Mouse (Mus musculus) embryo, embryonic 11.5 days (tissue): ENCODE results near the gene Pou3f1.
A peak's percentile ranks its signal among the peaks of the same experiment; 100 is the strongest.

Experiments
- DNase-seq: peaks from one replicate; pipeline ENCODE4 v3.0.0-alpha.2; 2012; ENCODE audit warnings: low read depth, low spot score

The Pou3f1 gene

DNA sequence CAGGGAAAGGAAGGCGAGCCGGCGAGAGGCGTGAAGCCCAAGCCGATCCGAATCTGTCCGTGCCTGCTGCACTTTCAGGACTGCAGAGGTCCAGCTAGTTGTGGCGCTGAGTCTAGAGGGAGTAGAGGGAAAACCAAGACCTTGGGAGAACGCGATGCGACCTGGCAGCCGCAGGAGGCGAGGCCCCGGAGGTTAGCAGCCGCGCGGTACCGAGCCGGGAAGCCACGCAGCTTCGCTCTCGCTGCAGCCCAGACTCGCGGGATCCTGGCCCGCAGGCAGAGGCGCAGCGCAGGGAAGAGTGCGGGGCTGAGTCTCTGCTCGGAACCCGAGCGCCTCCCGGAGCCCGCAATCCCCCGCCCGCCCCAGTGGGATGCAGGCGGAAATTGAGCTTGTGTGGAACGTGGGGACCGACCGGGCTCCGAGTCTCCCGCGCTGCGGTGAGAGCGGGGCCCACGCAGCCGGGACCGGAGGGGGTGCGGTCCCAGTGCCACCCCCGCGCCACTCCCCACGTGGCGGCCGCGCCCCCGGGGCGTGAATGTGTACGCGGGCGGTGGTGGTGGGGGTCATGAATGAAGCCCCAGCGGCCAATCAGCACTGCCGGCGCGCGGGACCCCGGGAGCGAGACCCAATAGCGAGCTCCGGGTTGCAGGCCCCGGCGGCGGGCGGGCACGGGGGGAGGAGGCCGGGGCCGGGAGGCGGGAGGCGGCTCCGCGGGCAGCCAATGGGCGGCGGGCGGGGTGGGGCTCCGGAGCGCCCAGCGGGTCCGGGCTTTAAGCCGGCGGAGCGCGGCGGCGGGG, 445 bp downstream of the Pou3f1 start:
- peak; percentile 67 for DNase-seq

DNA sequence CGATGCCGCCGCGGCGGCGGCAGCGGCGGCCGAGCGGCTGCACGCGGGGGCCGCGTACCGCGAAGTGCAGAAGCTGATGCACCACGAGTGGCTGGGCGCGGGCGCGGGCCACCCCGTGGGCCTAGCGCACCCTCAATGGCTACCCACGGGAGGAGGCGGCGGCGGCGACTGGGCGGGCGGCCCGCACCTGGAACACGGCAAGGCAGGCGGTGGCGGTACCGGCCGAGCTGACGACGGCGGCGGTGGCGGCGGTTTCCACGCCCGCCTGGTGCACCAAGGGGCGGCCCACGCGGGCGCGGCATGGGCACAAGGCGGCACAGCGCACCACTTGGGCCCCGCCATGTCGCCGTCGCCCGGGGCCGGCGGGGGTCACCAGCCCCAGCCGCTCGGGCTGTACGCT, 1.2 kb downstream of the Pou3f1 start:
- DNase-seq: no peak

DNA sequence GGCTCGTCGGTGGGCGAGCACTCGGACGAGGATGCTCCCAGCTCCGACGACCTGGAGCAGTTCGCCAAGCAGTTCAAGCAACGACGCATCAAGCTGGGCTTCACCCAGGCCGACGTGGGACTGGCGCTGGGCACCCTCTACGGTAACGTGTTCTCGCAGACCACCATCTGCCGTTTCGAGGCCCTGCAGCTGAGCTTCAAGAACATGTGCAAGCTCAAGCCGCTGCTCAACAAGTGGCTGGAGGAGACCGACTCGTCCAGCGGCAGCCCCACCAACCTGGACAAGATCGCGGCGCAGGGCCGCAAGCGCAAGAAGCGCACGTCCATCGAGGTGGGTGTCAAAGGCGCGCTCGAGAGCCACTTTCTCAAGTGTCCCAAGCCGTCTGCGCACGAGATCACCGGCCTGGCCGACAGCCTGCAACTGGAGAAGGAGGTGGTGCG, 1.8 kb downstream of the Pou3f1 start:
- DNase-seq: no peak

DNA sequence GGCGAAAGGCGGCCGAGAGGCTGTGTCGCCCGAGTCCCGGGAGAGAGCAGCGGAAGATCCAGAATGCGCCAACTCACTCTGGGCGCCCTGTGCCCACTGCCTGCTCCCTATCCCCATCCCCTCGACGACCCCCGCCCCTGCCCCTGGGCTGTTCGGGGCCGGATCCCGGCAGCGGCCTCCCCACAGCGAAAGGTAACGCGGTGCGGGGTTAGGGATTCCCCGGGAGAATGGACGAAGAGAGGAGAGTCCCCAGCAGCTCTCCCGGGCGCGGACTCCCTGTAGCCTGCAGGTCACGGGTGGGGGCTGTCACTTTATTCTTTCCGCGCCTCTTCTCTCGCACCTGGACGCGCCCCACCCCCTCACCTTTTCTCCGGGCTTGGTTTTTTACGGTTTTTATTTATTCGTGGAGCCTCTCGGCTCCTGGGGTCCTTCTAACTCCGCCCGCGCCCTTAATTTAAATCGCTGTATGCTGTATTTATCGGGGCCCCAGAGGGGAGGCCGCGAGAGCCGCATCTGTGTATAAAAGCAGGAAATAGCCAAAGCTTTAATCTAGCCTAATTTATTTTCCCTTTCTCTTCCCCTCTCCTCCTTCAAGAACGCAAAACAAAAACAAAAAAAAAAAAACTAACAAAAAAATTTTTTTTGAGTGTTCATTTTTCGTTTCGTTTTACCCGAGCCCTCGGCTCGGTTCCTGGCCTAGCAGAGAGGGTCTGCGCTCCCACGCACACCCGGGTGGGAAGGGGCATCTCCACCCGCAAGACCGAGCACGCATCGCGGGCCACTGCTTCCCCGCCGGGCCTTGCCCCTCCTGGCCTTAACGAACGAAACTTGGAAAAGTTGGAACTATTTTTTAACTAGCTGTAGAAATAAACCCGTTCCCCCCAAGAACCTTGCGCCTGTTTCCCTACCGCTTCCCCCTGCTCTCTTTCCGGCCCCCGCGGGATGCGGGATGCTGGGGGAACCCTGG, 2.9 kb downstream of the Pou3f1 start:
- no peak for DNase-seq

DNA sequence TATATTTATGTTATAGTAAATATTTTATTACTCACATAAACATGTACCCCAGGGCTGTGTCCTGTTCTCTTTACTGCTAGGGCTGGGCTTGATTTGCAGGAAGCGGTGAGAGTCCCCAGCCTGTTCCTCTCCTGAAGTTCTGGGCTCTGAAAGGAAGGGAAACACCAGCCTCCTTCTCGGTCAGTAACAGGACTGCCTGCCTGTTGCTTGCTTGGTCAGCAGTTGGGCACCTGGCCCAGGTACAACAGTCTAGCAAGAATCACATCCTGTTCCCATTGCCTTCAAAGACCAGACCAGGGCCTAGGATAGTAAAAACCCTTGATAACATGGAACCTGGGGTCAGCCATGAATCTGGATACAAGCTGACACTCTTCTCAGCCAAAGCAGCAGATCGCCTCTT, 4.0 kb downstream of the Pou3f1 start:
- no peak for DNase-seq

DNA sequence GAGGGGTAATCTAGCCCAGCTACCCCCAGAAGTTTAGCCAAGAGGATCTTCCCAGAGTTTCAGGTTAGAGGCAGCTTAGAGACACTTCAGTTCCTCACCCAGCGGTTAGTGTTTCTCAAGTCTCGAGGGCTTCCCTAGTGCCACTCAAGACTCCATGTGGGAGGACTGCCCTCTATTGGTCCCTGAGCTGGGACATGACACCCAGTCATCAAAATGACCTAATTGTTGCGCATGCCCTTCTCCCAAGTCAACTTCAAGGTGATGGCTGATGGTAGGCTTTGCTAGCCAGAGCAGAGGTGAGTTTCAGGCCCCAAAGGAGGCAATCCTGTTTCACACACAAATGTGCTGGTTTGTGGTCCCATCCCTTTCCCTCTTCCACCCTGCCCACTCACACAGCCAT, 6.4 kb downstream of the Pou3f1 start:
- no peak for DNase-seq

DNA sequence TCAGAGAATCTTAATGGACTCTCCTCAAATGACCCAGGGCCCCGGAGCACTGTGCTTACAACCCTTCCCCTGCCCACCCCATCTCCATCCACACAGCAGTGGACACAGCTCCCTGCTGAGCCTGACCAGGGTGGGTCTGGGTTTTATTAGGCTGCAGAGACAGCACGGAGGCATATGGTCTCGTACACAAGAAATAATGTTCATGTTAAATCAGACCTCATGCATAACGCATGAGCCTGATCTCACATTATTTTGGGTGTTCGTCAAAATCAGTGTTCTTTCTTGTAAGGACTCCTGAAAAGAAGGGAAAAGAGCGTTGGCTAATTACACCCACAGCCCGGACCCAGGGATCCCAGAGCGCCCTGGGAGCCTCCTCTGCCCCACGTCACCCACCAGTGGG, 7.6 kb downstream of the Pou3f1 start:
- DNase-seq: no peak

DNA sequence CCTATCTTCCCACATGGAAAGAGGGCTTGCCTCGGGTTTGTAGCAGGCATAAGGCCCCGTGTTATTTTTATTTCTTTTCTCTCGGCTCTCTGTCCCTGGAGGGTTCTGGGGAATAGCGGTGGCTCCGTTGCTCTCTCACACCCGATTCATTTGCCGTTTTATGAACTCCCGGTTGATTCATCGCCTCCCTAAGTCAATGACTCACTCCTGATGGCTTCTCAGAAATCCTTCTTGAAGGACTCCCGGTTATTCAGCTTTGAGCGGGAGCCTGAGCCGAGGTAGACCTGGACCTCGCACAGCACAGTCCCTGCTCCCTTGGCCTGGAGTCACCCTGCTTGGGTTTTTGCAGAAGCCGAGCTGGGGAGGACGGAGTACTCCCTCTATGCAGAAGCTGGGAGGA, 8.0 kb downstream of the Pou3f1 start:
- DNase-seq: no peak

DNA sequence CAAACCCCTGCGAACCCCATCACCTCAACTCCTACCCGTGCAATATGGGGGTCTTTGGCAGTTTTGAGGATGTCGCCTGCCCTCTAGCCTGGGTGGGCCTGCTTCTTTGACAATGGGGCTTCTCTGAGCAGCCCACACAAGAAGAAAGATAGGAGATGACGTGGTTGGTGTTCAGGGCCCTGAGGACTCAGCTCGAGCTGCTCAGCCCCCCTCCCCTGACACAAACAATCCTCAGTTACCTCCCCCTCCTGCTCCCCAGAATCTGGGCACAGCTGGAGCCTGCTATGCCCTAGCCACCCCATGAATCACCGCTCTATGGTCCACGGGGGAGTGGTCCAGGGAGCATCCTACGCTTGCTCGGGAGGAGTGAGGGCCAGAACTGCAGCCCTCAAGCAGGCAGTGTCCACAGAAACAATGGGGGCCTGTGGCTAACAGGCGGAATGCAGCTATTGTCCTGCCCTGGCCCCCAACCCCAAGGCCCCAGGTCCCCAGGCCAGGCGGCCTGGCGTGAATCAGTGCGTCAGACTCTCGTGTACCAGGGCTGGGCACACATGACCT, 10.9 kb downstream of the Pou3f1 start:
- no peak for DNase-seq

DNA sequence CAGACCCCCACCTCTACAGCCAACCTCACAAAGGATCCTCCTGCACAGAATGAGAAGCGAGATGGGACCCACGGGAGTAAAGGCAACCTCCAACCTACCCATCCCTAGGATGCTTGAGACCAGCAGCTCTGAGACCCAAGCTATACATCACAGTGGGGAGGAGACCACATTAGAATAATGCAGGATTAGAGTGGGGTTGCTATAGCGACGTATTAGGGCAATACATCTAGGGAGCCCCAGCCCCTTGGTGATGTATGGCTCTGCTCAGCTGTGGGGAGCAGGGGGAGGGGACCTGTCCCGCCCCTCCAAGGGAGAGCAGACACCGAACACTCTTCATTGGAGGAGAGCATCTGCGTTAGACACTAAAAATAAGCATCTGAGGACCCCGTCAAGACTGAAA, 11.5 kb downstream of the Pou3f1 start:
- DNase-seq: no peak

DNA sequence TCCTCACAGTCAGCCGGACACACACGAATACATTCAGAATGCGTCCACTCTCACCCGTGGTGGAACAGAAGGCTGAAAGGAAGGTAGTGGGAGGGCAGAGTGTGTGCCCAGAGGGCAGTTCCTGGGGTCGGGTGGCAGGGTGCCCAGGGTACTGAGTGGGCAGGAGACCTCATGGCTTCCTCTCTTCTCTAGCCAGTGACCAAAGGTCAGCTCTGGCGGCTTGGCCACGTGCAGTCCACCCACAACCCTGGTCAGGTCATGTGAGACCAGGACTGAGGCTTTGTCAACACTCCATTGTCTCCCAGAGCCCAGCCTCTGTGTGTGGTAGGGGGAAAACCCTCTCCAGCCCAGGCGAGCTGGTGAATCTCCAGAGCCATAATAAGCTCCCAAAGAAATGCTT, 13.6 kb downstream of the Pou3f1 start:
- DNase-seq: no peak

DNA sequence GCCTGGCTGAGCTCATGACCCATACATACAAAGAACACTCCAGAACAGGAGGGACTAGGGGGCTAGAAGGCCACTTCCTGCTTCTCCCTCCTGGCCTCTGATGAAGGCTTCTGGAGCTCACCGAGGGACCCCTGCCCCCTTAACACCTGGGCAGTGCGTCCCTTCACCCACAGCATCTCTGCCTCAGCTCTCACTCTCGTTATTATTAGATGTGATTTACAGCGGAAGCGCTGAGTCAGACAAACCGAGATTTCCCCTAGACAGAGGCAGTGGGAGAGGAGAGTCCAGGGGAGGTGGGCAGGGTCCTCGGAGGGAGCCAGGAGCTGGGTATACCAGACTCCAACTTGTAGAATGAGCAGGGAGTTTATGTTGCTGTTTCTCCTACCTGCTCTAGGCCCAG, 15.0 kb downstream of the Pou3f1 start:
- DNase-seq: no peak

DNA sequence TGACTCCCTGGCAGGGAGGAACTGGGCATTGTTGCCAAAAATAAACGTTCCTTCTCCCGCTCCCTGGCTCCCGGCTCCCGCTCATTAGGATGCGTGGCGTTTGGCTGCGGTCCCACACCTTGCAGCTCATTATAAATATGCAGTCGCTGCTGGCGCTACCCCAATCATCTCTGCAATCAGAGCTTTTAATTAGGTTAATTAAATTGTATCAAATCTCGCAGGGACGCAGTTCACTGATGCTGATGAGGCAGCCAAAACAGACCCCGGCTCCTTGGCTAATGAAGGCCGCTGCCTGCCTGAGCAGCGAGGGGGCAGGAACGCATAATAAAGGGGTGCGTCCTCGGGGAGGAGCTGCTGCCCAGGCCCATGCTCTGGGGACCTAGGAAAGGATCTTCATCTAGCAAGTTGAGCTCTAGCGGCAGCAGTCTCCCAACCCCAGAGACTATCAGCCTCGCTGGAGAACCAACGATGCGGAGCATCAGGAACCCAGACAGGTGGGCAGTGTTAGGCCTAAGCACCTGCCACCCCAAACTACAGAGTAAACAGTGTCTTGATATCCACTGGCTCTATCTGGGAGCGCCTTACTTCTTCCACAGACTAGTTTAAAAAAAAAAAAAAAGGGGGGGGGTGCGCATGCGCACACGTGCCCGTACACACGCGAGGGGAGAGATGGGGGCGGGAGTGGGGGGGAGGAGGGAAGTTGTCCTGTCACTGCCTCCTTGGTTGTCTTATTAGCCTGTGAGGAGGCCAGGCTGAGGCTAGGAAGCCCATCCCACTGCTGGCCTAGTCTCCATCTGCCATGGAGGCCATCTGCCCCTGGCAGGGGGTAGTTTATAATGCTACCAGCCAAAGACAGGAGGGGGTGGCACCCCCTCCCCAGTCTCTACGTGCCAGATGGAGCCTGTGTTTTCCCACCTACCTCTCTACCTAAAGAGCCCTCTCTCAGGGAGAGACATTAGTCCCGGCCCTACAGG, 16.0 kb downstream of the Pou3f1 start:
- no peak for DNase-seq

DNA sequence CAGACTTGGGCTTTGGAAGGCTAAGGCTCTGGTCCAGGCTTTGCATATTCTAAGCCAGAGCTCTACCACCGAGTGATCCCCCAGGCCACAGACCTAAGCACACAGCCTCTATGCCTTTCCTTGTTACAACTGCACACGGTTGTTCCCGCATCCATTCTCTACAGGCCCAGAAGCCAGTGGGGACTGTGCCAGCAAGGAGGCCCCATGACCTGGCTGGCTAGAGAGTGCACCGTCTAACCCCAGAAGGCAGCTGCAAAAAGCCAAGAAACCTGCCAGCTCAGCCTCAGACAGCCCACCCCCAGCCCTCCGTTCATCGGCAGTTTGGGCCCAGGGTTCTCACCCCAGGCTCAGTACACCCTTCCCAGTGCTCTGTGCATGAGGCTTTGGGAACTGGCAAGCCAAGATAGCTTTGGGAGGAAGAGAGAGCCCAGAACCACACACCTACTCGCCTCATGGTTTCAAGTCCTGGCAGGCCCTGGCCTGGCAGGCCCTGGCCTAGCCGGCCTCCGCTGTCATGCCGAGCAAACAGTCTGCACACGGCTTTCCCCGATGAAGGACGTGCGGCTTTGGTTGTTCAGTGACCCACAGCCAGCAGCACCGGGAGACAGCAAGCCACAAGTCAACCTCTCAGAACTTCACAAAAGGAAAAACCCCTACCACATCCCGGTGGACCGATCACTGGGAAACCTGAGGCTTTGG, 17.9 kb downstream of the Pou3f1 start:
- DNase-seq: no peak

DNA sequence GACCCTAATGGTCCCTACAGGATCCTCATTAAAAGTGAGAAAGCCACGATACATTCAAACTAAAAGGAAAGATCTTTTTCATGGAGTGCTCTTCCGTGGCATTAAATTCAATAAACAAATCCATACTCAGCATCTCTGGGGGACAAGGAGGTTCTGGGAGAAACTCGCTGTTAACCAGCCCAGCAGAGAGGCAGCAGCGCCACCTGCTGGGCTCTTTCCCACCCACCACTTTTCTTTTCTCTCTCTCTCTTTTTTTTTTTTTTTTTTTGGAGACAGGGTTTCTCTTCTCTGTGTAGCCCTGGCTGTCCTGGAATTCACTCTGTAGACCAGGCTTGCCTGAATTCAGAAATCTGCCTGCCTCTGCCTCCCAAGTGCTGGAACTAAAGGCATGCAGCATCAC, 18.4 kb downstream of the Pou3f1 start:
- DNase-seq: peak; percentile 69

DNA sequence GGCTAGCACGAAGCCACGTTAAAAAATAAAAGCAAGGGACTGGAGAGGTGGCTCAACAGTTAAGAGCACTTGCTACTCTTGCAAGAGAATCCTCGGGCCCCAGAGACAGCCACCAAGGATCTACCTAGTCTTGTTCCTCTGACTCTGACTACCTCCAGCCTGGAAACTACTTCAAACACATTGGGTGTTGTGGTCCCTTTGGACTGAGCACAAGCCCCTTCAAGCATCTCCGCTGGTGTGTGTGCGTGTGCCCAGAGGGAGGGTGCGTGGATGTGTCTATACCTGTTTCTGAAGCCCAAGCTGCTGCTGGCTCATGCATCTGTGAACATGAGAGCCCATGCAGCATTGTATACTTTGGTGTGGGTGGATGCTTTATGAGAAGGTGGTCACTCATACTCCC, 19.4 kb downstream of the Pou3f1 start:
- DNase-seq: no peak

DNA sequence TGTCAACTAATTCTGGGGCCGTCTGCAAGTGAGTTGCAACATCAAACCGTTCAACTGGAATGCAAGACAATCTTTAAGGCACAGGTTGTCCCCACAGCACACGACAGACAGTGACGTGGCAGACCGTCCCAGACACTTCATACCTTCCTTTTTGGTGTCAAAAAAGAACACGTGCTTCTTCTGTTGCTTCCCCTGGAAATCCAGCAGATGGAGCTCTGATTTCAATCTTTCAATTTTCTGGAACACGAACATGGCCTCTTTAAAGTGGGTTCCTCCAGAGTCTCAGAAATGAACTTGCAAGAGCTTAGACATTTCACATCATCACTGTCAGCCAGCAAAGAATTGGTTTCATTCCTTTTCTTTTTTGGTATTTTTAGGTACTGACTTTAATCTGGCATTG, 25.7 kb downstream of the Pou3f1 start:
- no peak for DNase-seq

DNA sequence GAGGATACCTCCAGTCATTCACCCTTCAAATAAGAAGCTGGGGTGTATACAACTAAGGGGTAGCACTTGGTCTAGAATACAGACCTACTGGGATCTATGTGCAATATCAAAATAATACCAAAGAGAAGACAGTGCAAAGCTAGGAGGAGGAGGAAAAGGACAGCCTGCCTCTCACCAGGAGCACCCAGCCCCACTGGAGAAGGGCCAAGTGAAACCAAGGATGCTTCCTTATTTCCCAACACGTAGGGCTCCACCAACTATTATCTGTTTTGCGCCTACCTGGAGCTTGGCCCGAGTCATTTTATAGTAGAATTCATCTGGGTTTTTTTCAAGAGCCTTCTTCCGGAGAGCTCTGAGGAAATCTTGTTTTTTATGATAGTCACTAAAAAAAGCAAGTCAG, 26.9 kb downstream of the Pou3f1 start:
- DNase-seq: no peak

DNA sequence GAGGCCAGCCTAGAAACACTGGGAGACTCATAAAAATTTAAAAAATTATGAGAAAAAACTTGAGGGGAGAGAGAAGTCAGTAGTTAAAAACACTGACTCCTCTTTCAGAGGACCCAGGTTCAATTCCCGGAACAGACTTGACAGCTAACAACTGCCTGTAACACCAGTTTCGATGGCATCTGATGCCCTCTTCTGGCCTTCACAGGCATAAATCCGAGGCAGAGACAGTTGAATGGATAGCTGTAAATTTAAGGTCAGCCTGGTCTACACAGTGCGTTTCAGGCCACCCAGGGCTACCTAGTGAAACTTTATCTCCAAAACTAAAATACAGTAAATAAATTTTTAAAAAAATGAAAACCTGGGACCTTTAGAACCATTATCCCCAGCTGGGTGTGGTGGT, 28.4 kb downstream of the Pou3f1 start:
- DNase-seq: no peak

DNA sequence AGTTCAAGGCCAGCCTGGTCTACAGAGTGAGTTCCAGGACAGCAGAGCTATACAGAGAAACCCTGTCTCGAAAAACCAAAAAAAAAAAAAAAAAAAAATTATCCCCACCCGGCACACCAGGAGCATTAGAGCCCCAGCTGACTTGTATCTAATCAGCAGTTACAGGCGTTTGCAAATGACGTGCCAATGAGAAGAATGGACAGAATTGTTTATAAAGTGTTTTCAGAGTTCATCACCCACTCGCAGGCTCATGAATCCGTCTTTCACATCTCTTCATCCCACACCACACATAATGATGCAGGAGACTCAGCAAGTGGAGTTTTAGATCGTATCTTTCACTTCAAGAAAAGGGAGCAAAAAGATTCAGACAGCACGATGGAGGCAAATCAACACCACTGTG, 28.8 kb downstream of the Pou3f1 start:
- DNase-seq: no peak
